Mouse (Mus musculus): ENCODE results near the gene C130074G19Rik. TPM values are rescaled to one million over a fixed set of nuclear protein-coding genes. Genes with fewer than 3 reads are reported as not detected.

Gene C130074G19Rik
- polyA plus RNA-seq, 1 experiment from 2014 or later = 0.84 TPM

DNA sequence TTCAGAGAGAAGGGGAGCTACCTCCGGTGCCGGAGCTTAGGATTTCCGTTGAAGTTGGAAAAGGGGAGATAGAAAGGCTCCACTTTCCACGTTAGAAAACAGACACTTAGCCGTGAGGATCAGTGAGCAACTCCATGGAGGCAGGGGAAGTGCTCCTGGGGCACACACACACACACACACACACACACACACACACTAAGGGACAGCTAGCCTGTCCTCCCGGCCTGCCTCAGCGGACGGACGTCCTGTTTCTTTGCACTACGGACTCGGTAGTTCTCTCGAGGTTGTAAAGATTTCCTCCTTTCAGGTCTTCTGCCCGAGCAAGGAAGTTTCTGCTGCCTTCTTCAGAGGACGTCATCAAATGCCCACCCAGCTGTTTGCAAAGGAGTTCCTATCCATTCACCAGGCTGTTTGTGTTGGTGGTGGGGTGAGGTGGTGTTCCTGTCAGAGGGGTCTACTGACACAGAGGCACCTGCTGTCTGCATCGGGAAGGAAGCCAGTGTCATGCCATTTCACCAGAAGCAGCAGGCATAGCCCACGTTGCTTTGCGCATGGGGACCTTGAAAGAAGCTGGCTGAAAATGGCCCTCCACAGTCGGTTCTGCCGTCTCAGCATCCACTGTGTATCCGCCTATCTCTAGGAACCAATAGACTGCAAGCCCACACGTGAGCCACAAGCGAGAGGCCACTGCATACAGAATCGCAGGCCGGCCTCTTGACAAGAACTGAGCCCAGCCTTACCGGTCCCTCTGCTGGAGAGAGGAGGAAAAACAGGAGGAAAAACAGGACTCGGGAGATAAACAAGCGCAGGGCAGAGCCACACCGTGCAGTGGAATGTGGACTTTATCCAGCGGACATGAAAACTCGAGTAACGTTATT, 31.0 kb downstream of the C130074G19Rik start:
- Histone ChIP-seq H3K4me1 (peaks cover 10% of the 10 kb centered on the region), H3K4me3 (peak overlapping the region; percentile 17), H3K4me2 (peak overlapping the region; percentile 48), H3K9ac (0 out of 2 replicates have a peak overlapping the region, but pooled peaks have one; percentile 3), H3K36me3 (replicated peaks) (no peaks in the 10 kb centered on the region), H3K27ac (peak overlapping the region; percentile 40), H3K27me3 (replicated peaks) (peaks cover 6% of the 10 kb centered on the region), H3K9me3 (no peaks in the 10 kb centered on the region)
- peak; percentile 96 for ATAC-seq (replicated peaks)
- 16% methylated on average over 31 of the region's 31 CpGs for WGBS

DNA sequence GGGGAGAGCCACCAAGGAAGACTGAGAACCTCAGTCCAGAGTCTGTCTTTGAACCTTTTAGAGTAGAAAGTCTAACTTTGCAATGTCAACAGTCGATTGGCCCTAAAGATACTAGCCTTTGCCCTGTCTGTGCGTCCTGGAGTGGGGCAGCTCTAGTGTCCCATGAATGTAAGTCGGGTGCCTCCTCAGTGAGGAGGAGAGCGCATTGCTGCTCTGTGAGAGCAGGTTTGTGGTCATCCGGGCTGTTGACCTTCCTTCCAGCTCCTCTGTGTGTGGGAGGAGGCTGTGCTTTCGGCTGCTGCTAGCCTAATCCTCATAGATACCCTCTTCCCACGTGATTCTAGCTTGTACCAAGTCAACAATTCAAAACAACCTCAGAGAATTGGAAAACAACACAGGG, 31.9 kb downstream of the C130074G19Rik start:
- Histone ChIP-seq H3K9ac (no peak overlapping the region), H3K27ac (no peak overlapping the region), H3K4me2 (no peak overlapping the region), H3K27me3 (replicated peaks) (peaks cover 10% of the 10 kb centered on the region), H3K4me1 (peaks cover 16% of the 10 kb centered on the region), H3K36me3 (replicated peaks) (no peaks in the 10 kb centered on the region), H3K9me3 (no peaks in the 10 kb centered on the region), H3K4me3 (no peak overlapping the region)
- ATAC-seq (replicated peaks) = no peak
- WGBS = 40% methylated on average over 7 of the region's 7 CpGs

DNA sequence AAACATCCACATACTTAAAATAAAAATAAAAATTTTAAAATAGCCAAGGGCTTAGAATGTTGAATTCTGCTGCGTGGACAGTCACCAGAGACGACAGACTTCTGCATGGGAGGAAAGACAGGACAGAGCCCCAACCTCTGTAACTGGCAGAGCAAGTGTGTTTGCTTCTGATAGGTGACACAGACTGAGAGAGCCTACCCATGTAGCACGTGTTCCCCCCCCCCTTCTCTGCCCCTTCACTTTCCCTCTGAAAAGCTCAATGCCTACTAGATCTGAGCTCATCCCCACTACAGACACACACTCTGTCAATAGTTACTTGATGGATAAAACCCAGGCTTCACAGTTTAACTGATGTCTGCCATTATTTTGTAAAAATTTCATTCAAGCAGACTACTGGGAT, 36.0 kb downstream of the C130074G19Rik start:
- H3K9me3 ChIP-seq = no peaks in the 10 kb centered on the region
- no peak overlapping the region for H3K27ac ChIP-seq
- no peak for ATAC-seq (replicated peaks)
- H3K4me2 ChIP-seq = no peak overlapping the region
- H3K27me3 ChIP-seq (replicated peaks) = peaks cover 10% of the 10 kb centered on the region
- H3K9ac ChIP-seq = no peak overlapping the region
- peaks cover 28% of the 10 kb centered on the region for H3K4me1 ChIP-seq
- H3K4me3 ChIP-seq = no peak overlapping the region
- 48% methylated on average over 3 of the region's 3 CpGs for WGBS
- H3K36me3 ChIP-seq (replicated peaks) = no peaks in the 10 kb centered on the region

DNA sequence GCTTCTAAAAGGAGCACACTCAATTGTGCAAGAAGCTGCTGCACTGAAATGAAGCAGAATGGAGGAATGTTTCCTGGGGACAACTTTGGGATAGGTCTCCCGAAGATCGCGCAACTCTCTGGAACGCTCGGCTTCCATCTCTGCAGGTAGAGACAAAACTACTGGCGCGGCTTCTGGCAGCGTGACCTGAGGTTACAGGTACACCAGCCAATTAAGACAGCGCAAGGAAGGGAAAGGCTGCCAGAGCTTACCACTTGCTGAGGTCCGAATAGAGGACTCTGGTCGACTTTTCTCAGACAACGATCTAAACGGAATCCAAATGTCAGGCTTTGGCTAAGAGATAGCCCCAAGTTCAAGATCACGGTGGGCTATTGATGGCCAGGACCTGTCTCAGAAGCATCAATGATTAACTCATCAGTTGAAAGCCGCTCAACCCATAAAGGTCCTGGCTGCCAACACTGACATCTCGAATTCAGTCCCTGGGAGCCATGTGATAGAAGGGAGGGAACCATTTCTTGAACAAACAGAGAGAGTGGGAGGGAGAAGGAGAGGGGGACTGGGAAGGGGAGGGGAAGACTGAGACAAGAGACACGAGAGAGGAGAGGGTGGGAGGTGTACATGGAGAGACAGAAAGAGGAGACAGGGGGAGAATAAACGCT, 36.8 kb downstream of the C130074G19Rik start, which contains the start of gene Marc2:
Gene Marc2, minus strand, starts transcription at position 360 of the 659 bp plus-strand sequence.
- Histone ChIP-seq H3K36me3 (replicated peaks) (no peaks in the 10 kb centered on the region), H3K27me3 (replicated peaks) (peaks cover 9% of the 10 kb centered on the region), H3K4me3 (peak within 1 kb of the TSS; percentile 91), H3K4me2 (peak within 1 kb of the TSS; percentile 95), H3K27ac (peak within 1 kb of the TSS; percentile 67), H3K9me3 (no peaks in the 10 kb centered on the region), H3K9ac (peak within 1 kb of the TSS; percentile 84), H3K4me1 (peaks cover 25% of the 10 kb centered on the region)
- peak; percentile 37; the same call in 1 of the 2 replicates for ATAC-seq (replicated peaks)
- 5% methylated on average over 18 of the region's 18 CpGs for WGBS

DNA sequence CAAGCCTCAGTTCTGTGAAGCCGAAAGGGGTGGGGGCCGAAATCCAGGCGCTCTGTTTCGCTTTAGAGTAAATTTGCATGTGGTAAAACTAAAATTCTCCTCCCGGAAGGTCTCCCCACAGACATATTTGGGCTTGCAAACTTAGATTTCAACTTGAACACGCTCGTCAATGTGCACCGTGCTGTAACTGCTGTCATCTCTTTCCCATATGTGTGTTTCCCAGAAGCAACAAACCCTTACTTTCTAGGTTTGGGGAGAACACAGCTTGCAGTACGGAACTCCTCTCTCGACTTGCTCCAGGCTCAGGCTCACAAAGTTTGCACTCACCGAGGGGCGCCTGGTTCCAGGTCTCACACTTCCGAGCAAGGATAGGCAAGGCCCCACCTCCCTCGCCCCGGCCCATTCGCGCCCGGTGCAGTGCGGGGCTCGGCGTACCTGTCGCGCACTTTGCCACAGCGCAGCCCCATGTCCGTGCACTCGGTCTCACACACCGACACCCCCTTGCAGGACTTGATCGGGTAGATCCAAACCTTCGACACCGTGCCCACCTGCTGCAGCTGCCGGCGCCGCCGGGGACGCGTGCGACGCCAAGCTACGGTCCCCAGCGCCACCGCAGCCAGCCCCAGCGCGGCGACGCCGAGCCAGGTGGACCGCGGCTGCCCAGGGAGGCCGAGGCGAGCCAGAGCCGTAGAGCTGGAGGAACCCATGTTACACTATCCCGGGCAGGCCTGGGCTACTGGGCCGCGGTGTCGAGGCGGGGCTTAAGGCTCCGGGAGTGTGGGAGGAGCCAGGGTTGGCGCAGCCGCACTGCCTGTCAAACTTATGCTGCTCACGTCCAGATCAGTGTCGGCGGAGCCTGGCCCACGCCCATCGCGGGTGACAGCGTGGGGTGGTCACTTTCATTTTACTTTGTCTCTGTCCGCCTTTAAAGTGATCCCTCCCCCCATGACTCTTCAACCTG, 37.6 kb downstream of the C130074G19Rik start:
- H3K27ac ChIP-seq = peak overlapping the region; percentile 67
- 0 out of 2 replicates have a peak, but pooled peaks cover 2% of the 10 kb centered on the region for H3K36me3 ChIP-seq (replicated peaks)
- peaks cover 5% of the 10 kb centered on the region; the same call in 1 of the 2 replicates for H3K27me3 ChIP-seq (replicated peaks)
- peak overlapping the region; percentile 91 for H3K4me3 ChIP-seq
- no peaks in the 10 kb centered on the region for H3K9me3 ChIP-seq
- peak; percentile 97 for ATAC-seq (replicated peaks)
- WGBS = under 1% methylated on average over 67 of the region's 67 CpGs
- H3K4me2 ChIP-seq = peak overlapping the region; percentile 95
- H3K9ac ChIP-seq = peak overlapping the region; percentile 84
- H3K4me1 ChIP-seq = peaks cover 25% of the 10 kb centered on the region

DNA sequence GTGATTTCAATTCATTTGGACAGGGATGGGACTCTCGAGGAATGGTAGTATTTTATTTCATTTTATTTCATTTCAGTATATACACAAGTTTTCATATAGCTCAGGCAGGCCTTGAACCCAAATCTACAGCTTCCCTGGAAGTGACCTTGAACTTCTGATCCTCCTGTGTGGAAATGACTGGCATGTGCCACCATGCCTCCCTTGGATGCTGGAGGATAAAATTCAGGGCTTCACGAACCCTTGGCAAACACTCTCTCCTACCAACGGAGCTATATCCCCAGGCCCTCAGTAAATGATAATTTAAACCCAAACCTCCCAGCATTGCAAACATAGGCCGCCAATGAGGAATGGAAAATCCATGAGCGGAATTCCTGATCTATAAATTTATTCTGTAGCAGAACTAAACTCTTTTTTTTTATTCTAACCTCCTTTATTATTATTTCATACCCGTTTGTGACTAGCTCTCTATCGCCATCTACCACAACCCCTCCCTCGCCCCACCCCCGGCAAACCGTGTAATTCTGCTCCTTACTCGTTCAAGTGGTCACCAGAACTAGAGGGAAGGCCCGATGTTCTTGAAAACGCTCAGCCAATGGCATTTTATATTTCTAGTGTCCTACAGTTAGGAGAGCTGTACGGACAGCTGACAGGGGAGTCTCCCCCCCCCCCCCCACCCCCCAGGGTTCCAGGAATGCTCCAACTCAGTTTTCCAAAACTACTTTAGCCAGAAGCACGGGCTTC, 38.5 kb downstream of the C130074G19Rik start:
- Histone ChIP-seq H3K36me3 (replicated peaks) (0 out of 2 replicates have a peak, but pooled peaks cover 5% of the 10 kb centered on the region), H3K4me1 (peaks cover 25% of the 10 kb centered on the region), H3K9me3 (no peaks in the 10 kb centered on the region), H3K9ac (peak overlapping the region; percentile 84; the same call in 1 of the 2 replicates), H3K4me3 (peak overlapping the region; percentile 91), H3K27ac (no peak overlapping the region), H3K4me2 (peak overlapping the region; percentile 95), H3K27me3 (replicated peaks) (0 out of 2 replicates have a peak, but pooled peaks cover 5% of the 10 kb centered on the region)
- 19% methylated on average over 15 of the region's 15 CpGs for WGBS
- ATAC-seq (replicated peaks) = no peak

DNA sequence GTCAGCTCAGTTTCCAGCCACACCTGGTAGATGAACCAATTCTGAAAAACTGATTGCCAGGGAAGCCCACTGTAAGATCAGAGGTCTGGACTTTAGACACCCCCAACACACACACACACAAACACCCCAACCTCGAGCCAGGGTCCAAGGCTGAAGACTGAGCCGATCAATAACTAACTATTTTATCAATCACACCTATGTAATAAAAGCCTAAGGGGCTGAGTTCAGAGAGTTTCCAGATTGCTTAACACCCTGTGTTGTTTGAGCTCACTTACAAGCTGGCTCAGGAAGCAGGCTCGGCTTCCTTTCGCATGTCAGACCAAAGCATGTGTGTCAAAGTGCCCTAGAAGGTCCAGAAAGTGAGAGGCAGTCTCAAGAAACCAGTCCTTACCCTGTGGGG, 45.4 kb downstream of the C130074G19Rik start:
- 91% methylated on average over 4 of the region's 4 CpGs for WGBS
- ATAC-seq (replicated peaks) = no peak
- Histone ChIP-seq H3K9ac (no peak overlapping the region), H3K9me3 (no peaks in the 10 kb centered on the region), H3K27me3 (replicated peaks) (no peaks in the 10 kb centered on the region), H3K36me3 (replicated peaks) (0 out of 2 replicates have a peak, but pooled peaks cover 5% of the 10 kb centered on the region), H3K4me1 (no peaks in the 10 kb centered on the region), H3K4me3 (no peak overlapping the region), H3K27ac (no peak overlapping the region), H3K4me2 (no peak overlapping the region)

DNA sequence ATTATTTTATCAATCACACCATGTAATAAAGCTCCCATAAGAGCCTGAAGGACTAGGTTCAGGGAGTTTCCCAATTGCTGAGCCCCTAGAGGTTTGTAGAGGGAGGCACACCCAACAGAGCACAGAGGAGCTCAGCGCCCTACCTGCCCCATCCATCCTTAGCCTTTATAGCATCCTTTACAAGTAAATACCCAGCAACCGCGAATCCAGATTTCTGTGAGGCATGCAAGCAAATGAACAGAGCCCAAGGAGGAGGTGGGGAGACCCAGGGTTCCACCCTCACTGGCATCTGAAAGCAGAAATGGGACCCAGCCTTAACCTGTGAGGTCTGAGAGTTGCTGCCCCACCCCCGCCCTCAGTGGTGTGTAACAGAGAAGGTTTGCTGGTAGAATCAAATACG, 46.7 kb downstream of the C130074G19Rik start:
- Histone ChIP-seq H3K36me3 (replicated peaks) (peaks cover 11% of the 10 kb centered on the region; the same call in 1 of the 2 replicates), H3K4me2 (no peak overlapping the region), H3K9ac (no peak overlapping the region), H3K4me3 (no peak overlapping the region), H3K27me3 (replicated peaks) (no peaks in the 10 kb centered on the region), H3K9me3 (no peaks in the 10 kb centered on the region), H3K4me1 (no peaks in the 10 kb centered on the region), H3K27ac (no peak overlapping the region)
- no peak for ATAC-seq (replicated peaks)
- 72% methylated on average over 5 of the region's 5 CpGs for WGBS

DNA sequence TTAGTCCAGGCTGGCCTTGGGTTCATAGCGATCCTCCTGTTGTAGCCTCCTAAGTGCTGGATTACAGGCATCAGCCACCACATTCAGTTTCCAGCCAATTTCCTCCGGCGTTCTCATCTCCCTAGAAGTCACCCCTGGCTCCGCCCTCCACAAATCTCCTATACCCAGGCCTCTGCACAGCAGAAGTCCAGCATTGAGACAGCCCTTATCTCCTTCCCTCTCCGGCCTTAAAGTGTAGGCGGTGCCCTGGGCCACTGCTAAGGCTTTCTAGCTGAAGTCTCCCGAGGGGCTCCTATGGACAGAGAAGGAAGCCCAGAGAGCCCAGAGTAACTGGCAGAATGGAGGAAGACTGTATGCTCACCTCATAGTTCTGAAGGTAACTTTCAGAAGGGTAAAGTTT, 49.5 kb downstream of the C130074G19Rik start:
- Histone ChIP-seq H3K27me3 (replicated peaks) (no peaks in the 10 kb centered on the region), H3K4me1 (no peaks in the 10 kb centered on the region), H3K36me3 (replicated peaks) (peaks cover 6% of the 10 kb centered on the region; the same call in 1 of the 2 replicates), H3K4me2 (no peak overlapping the region), H3K27ac (no peak overlapping the region), H3K4me3 (no peak overlapping the region), H3K9me3 (no peaks in the 10 kb centered on the region), H3K9ac (no peak overlapping the region)
- WGBS = 91% methylated on average over 7 of the region's 7 CpGs
- no peak for ATAC-seq (replicated peaks)

DNA sequence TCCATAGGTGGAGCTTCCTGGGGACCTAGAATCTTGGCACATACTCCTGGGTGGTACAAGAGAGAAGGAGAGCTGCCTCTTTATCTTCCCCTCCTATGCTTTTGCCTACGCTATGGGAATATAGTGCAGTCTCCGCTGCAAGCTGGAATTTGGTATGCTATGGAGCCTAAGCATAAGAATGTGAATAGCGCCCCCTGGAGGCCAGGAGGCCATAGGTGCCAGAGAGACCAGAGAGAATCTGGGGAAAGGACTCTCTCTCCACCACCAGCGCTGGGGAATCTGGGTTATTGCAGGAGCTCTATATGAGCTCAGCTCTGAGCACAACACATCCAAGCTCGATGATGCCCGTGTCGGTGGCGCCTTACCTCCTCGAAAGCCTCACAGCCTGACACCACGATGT, 50.8 kb downstream of the C130074G19Rik start:
- Histone ChIP-seq H3K9ac (no peak overlapping the region), H3K4me2 (no peak overlapping the region), H3K27me3 (replicated peaks) (no peaks in the 10 kb centered on the region), H3K36me3 (replicated peaks) (peaks cover 6% of the 10 kb centered on the region; the same call in 1 of the 2 replicates), H3K27ac (no peak overlapping the region), H3K4me1 (peaks cover 5% of the 10 kb centered on the region; the same call in 1 of the 2 replicates), H3K4me3 (no peak overlapping the region), H3K9me3 (no peaks in the 10 kb centered on the region)
- 83% methylated on average over 10 of the region's 10 CpGs for WGBS
- no peak for ATAC-seq (replicated peaks)

DNA sequence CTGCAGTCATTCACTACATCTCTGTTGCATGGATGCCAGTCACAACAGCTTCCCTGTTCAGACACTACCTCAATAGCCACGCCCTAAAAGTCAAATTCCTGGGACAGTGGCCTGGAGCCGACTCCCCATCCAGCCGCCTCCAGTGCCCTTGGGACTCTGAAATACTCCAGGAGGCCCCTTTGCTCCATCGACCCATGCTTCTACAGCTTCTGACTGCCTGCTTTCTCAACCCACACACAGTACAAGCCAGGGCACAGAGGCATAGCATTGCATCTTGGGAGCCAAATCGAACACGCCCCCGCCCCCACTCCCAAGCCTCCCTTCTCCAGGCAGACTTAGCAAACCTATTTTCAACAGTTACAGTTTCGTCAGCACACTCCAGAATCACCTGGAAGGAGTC, 53.1 kb downstream of the C130074G19Rik start:
- WGBS = 89% methylated on average over 8 of the region's 8 CpGs
- Histone ChIP-seq H3K36me3 (replicated peaks) (peaks cover 6% of the 10 kb centered on the region; the same call in 1 of the 2 replicates), H3K9ac (no peak overlapping the region), H3K9me3 (no peaks in the 10 kb centered on the region), H3K27me3 (replicated peaks) (no peaks in the 10 kb centered on the region), H3K4me3 (no peak overlapping the region), H3K4me2 (no peak overlapping the region), H3K4me1 (peaks cover 11% of the 10 kb centered on the region), H3K27ac (no peak overlapping the region)
- no peak for ATAC-seq (replicated peaks)
